Mouse (Mus musculus): ENCODE data around the gene Izumo1. TPM values are rescaled to one million over a fixed set of nuclear protein-coding genes. Genes with fewer than 3 reads are reported as not detected.

Gene Izumo1
- polyA plus RNA-seq, 1 experiment: 0.75 TPM

GRCm38 (mm10) chr7:45640191-45640957, 18.8 kb downstream of the Izumo1 start:
- Histone ChIP-seq H3K4me1 (replicated peaks; ENCODE audit: control insufficient read depth, insufficient read depth, low read length) (peaks cover 21% of the 10 kb centered on the region), H3K36me3 (ENCODE audit: control insufficient read depth, insufficient read depth, low read length) (no peaks in the 10 kb centered on the region), H3K27ac (ENCODE audit: control insufficient read depth, insufficient read depth, low read length) (no peak overlapping the region), H3K4me3 (ENCODE audit: control insufficient read depth, insufficient read depth, low read length) (no peak overlapping the region), H3K27me3 (ENCODE audit: control insufficient read depth, insufficient read depth, low read length) (no peaks in the 10 kb centered on the region)
- 95% methylated on average over 19 of the region's 19 CpGs for WGBS
- no peak for DNase-seq
- TF ChIP-seq POLR2A (IDR thresholded peaks at IDR 0.05; ENCODE audit: control insufficient read depth, extremely low read depth, insufficient read depth, low read length, poor library complexity): no peak
- no peak for TF ChIP-seq CTCF (IDR thresholded peaks at IDR 0.05; ENCODE audit: borderline replicate concordance, control insufficient read depth, extremely low read depth, insufficient read depth, low read length, poor library complexity)

GRCm38 (mm10) chr7:45641391-45642040, 19.9 kb downstream of the Izumo1 start:
- no peaks in the 10 kb centered on the region for H3K27me3 ChIP-seq (ENCODE audit: control insufficient read depth, insufficient read depth, low read length)

GRCm38 (mm10) chr7:45642083-45642482, 20.5 kb downstream of the Izumo1 start:
- DNase-seq: no peak
- Histone ChIP-seq H3K36me3 (ENCODE audit: control insufficient read depth, insufficient read depth, low read length) (no peaks in the 10 kb centered on the region), H3K4me1 (replicated peaks; ENCODE audit: control insufficient read depth, insufficient read depth, low read length) (peaks cover 21% of the 10 kb centered on the region), H3K27me3 (ENCODE audit: control insufficient read depth, insufficient read depth, low read length) (no peaks in the 10 kb centered on the region), H3K27ac (ENCODE audit: control insufficient read depth, insufficient read depth, low read length) (no peak overlapping the region), H3K4me3 (ENCODE audit: control insufficient read depth, insufficient read depth, low read length) (no peak overlapping the region)
- TF ChIP-seq CTCF (IDR thresholded peaks at IDR 0.05; ENCODE audit: borderline replicate concordance, control insufficient read depth, extremely low read depth, insufficient read depth, low read length, poor library complexity): no peak
- 88% methylated on average over 5 of the region's 5 CpGs for WGBS

More at GRCm38 (mm10) chr7:45641391-45642040, 19.9 kb downstream of the Izumo1 start:
- TF ChIP-seq CTCF (IDR thresholded peaks at IDR 0.05; ENCODE audit: borderline replicate concordance, control insufficient read depth, extremely low read depth, insufficient read depth, low read length, poor library complexity): no peak
- TF ChIP-seq POLR2A (IDR thresholded peaks at IDR 0.05; ENCODE audit: control insufficient read depth, extremely low read depth, insufficient read depth, low read length, poor library complexity): no peak
- no peaks in the 10 kb centered on the region for H3K36me3 ChIP-seq (ENCODE audit: control insufficient read depth, insufficient read depth, low read length)
- peaks cover 21% of the 10 kb centered on the region for H3K4me1 ChIP-seq (replicated peaks; ENCODE audit: control insufficient read depth, insufficient read depth, low read length)
- H3K27ac ChIP-seq (ENCODE audit: control insufficient read depth, insufficient read depth, low read length): no peak overlapping the region
- H3K4me3 ChIP-seq (ENCODE audit: control insufficient read depth, insufficient read depth, low read length): no peak overlapping the region
- no peak for DNase-seq
- 90% methylated on average over 17 of the region's 17 CpGs for WGBS

- H3K27me3 ChIP-seq (ENCODE audit: control insufficient read depth, insufficient read depth, low read length): no peaks in the 10 kb centered on the region
- H3K36me3 ChIP-seq (ENCODE audit: control insufficient read depth, insufficient read depth, low read length): no peaks in the 10 kb centered on the region
- 46% methylated on average over 16 of the region's 16 CpGs for WGBS
- TF ChIP-seq POLR2A (IDR thresholded peaks at IDR 0.05; ENCODE audit: control insufficient read depth, extremely low read depth, insufficient read depth, low read length, poor library complexity): no peak
- no peak for TF ChIP-seq CTCF (IDR thresholded peaks at IDR 0.05; ENCODE audit: borderline replicate concordance, control insufficient read depth, extremely low read depth, insufficient read depth, low read length, poor library complexity)
- H3K4me1 ChIP-seq (replicated peaks; ENCODE audit: control insufficient read depth, insufficient read depth, low read length): peaks cover 21% of the 10 kb centered on the region
- peak overlapping the region; percentile 43 for H3K4me3 ChIP-seq (ENCODE audit: control insufficient read depth, insufficient read depth, low read length)
- H3K27ac ChIP-seq (ENCODE audit: control insufficient read depth, insufficient read depth, low read length): no peak overlapping the region; the same call in 1 of the 2 replicates
- no peak for DNase-seq
Observed at GRCm38 (mm10) chr7:45642503-45643255, 21.1 kb downstream of the Izumo1 start.

GRCm38 (mm10) chr7:45643441-45644178, 22.0 kb downstream of the Izumo1 start:
- TF ChIP-seq POLR2A (IDR thresholded peaks at IDR 0.05; ENCODE audit: control insufficient read depth, extremely low read depth, insufficient read depth, low read length, poor library complexity) (peak; percentile 62), CTCF (IDR thresholded peaks at IDR 0.05; ENCODE audit: borderline replicate concordance, control insufficient read depth, extremely low read depth, insufficient read depth, low read length, poor library complexity) (0 out of 2 replicates have a peak, but pooled peaks have one; percentile 46)
- peak overlapping the region; percentile 43 for H3K4me3 ChIP-seq (ENCODE audit: control insufficient read depth, insufficient read depth, low read length)
- no peaks in the 10 kb centered on the region for H3K36me3 ChIP-seq (ENCODE audit: control insufficient read depth, insufficient read depth, low read length)
- peak; percentile 80 for DNase-seq
- WGBS: 13% methylated on average over 28 of the region's 28 CpGs
- H3K27me3 ChIP-seq (ENCODE audit: control insufficient read depth, insufficient read depth, low read length): no peaks in the 10 kb centered on the region
- H3K4me1 ChIP-seq (replicated peaks; ENCODE audit: control insufficient read depth, insufficient read depth, low read length): peaks cover 21% of the 10 kb centered on the region
- no peak overlapping the region for H3K27ac ChIP-seq (ENCODE audit: control insufficient read depth, insufficient read depth, low read length)

- no peak for DNase-seq
- H3K36me3 ChIP-seq (ENCODE audit: control insufficient read depth, insufficient read depth, low read length): no peaks in the 10 kb centered on the region
- whole genome bisulfite sequencing: 69% methylated on average over 18 of the region's 18 CpGs
- no peak overlapping the region for H3K27ac ChIP-seq (ENCODE audit: control insufficient read depth, insufficient read depth, low read length)
- no peak overlapping the region for H3K4me3 ChIP-seq (ENCODE audit: control insufficient read depth, insufficient read depth, low read length)
- no peaks in the 10 kb centered on the region for H3K27me3 ChIP-seq (ENCODE audit: control insufficient read depth, insufficient read depth, low read length)
- no peak for TF ChIP-seq POLR2A (IDR thresholded peaks at IDR 0.05; ENCODE audit: control insufficient read depth, extremely low read depth, insufficient read depth, low read length, poor library complexity)
- no peak for TF ChIP-seq CTCF (IDR thresholded peaks at IDR 0.05; ENCODE audit: borderline replicate concordance, control insufficient read depth, extremely low read depth, insufficient read depth, low read length, poor library complexity)
- H3K4me1 ChIP-seq (replicated peaks; ENCODE audit: control insufficient read depth, insufficient read depth, low read length): peaks cover 21% of the 10 kb centered on the region
Observed at GRCm38 (mm10) chr7:45644183-45644582, 22.6 kb downstream of the Izumo1 start.

Data from thymus, adult 2 months (tissue).